Mouse (Mus musculus): ENCODE data around the gene Vmn2r83.
"Not testable (repeated sequence)": the region's sequence is repeated elsewhere in the genome, so short reads cannot be mapped to it uniquely, and the experiment has no call there.

Gene Vmn2r83

GRCm38 (mm10) chr10:79468431-79468830 is at the start of gene Vmn2r83:
Gene Vmn2r83 (plus strand): TSS chr10:79468731.
- DNase-seq (ENCODE audit: low spot score in 2 of 2) = no peak

- DNase-seq (ENCODE audit: low spot score in 2 of 2) = not testable (repeated sequence)
Measured at GRCm38 (mm10) chr10:79435141-79435820, 33.2 kb upstream of the Vmn2r83 start.

GRCm38 (mm10) chr10:79495886-79496285 is 27.4 kb downstream of the Vmn2r83 start:
- DNase-seq (ENCODE audit: low spot score in 2 of 2) = no peak

DNA sequence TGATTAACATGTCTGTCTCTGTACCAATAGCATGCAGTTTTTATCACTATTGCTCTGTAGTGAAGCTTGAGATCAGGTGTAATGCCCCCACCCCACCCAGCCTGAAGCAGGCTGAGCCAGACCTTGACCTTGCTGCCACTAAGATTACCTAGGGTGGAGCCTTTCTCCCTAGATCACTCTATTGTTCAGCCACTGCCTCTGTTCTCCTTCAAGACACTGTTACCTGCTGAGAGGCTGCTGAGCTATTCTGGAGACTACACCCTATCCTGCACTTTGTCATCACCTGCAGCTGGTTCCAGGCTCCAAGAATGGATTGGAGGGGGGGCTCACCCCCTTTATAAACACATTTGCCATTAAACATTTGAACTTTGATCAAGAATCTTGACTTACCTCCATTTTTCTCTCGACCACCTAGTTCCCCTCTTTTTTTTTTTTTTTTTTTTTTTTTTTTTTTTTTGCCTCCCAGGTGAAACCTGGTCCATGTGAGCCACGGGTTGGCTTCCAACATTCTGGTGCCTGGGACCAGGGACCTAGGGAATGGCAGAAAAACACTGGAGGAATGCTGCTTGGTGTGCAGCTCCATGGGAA is 28.3 kb downstream of the Vmn2r83 start:
- no peak for DNase-seq (ENCODE audit: low spot score in 2 of 2)

- no peak for DNase-seq (ENCODE audit: low spot score in 2 of 2)
Measured at GRCm38 (mm10) chr10:79502830-79503644, 34.5 kb downstream of the Vmn2r83 start.

- DNase-seq (ENCODE audit: low spot score in 2 of 2) = no peak
Measured at GRCm38 (mm10) chr10:79506709-79507108, 38.2 kb downstream of the Vmn2r83 start.

DNA sequence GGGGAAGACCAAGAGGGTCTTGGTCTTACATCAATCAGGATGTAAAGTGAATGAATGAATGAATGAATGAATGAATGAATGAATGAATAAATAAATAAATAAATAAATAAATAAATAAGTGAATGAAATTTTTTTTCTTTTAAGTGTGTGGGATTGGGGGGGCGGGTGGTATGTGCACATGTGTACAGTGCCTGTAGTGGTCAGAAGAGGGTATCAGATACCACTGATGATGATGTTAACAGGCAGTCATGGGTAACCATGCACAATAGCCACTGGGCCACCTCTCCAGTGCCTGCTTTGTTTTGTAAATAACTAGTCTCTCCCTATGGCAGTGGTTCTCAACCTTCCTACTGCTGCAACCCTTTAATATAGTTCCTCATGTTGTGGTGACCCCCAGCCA is 55.9 kb downstream of the Vmn2r83 start:
- DNase-seq (ENCODE audit: low spot score in 2 of 2) = no peak

GRCm38 (mm10) chr10:79525456-79526325 is 57.2 kb downstream of the Vmn2r83 start:
- no peak for DNase-seq (ENCODE audit: low spot score in 2 of 2)

GRCm38 (mm10) chr10:79526661-79527452 is 58.3 kb downstream of the Vmn2r83 start:
- no peak for DNase-seq (ENCODE audit: low spot score in 2 of 2)

- DNase-seq (ENCODE audit: low spot score in 2 of 2) = no peak
Measured at GRCm38 (mm10) chr10:79527453-79527845, 58.9 kb downstream of the Vmn2r83 start.

- DNase-seq (ENCODE audit: low spot score in 2 of 2) = no peak
Measured at GRCm38 (mm10) chr10:79528081-79528480, 59.5 kb downstream of the Vmn2r83 start.

DNA sequence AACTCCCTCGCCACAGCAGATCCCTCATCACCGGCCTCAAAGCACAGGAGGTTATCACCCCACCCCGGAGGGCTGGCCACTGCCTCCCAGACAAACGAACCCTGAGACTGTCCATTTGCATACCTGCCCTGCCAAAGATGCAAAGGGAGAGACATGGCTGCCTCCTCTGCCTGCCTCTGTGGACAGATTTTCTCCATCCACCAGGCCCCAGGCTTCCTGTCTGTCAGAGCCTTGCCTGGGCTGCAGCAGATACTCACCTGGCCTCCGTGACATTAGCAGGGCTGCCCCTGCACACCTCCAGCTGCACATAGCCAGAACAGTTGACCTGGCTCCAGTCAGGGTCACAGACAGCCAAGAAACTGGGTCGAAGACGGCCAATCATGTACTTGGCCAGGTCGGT is 61.7 kb downstream of the Vmn2r83 start:
- DNase-seq (ENCODE audit: low spot score in 2 of 2) = no peak

DNA sequence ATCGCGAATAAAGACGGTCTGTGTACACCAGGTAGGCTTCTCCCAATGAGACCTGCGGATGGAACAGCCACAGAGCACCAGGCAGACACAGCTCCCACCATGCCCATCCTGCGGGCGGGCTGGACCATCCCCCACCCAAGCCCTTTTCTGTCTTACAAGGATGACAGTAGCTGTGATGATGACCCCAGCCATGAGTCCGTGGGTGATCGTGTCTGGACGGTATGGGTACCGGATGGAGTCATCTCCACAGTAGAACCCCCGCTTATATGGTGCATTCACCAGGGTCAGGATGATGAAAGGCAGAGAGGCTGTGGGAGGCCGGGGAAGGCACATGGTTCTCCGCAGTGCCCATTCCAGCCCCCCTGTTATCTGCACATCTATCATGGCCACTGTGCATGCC is 62.2 kb downstream of the Vmn2r83 start:
- no peak for DNase-seq (ENCODE audit: low spot score in 2 of 2)

- no peak for DNase-seq (ENCODE audit: low spot score in 2 of 2)
Measured at GRCm38 (mm10) chr10:79531593-79531992, 63.1 kb downstream of the Vmn2r83 start.

DNA sequence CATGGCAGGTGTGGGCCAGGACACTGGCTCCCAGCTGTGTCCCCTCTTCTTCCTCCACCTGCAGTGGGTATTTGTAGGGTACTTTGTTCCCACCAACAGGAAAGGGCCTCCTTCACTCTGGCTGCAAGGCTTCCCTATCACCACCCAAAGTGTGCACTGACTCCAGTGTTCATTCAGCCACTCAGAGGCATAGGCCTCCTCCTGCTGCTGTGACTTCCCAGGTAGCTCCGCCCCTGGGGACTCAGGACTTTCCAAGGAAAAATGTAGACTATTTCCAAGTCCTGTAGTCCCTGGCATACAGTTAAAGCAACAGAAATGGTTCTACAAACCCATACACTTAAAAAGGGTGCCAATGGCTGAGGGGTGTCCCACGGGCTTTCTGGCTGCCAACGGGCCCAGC is 64.1 kb downstream of the Vmn2r83 start:
- DNase-seq (ENCODE audit: low spot score in 2 of 2) = peak in 1 of 2 experiments; percentile 5

- peak; percentile 47 to 78 for DNase-seq (ENCODE audit: low spot score in 2 of 2)
Measured at GRCm38 (mm10) chr10:79533126-79533911, 64.8 kb downstream of the Vmn2r83 start, which contains the start of gene Plpp2. Gene Plpp2 (minus strand): TSS chr10:79533796.

DNA sequence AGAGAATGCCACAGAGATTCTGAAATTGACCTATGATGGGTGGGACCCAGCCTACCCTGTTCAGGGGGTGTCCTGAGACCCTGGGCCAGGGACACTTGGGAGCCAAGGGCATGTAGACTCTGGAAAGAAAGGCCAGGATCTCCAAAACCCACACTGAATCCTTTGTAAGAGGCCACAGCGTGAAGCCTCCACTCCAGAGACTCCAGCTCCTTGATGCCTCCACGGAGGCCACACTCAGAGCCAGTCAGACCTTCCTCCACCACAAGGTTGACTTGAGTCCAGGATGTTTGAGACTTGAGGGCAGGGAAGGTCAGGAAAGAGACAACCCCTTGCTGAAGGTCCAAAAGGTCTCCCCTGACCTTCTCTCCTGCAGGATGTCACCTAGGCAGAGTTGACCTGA is 65.9 kb downstream of the Vmn2r83 start:
- peak in 1 of 2 experiments; percentile 2 for DNase-seq (ENCODE audit: low spot score in 2 of 2)

DNA sequence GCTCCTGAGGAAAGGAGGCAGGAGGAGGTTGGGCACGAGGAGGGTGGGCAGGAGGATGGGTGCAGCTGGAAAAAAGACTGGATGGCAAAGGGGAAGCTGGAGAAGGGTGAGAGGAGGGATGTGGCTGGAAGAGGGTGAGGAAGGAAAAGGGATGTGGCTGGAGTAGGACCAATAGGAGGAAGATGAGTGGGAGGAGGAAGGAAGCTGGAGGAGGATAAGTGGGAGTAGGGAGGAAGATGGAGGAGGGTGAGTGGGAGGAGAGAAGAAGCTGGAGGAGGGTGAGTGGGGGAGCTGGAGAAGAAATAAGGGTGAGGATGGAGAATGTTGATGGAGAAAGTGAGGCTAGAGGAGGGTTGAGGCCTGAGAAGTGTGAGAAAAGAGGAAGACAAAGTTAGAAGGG is 66.9 kb downstream of the Vmn2r83 start:
- DNase-seq (ENCODE audit: low spot score in 2 of 2) = no peak

DNA sequence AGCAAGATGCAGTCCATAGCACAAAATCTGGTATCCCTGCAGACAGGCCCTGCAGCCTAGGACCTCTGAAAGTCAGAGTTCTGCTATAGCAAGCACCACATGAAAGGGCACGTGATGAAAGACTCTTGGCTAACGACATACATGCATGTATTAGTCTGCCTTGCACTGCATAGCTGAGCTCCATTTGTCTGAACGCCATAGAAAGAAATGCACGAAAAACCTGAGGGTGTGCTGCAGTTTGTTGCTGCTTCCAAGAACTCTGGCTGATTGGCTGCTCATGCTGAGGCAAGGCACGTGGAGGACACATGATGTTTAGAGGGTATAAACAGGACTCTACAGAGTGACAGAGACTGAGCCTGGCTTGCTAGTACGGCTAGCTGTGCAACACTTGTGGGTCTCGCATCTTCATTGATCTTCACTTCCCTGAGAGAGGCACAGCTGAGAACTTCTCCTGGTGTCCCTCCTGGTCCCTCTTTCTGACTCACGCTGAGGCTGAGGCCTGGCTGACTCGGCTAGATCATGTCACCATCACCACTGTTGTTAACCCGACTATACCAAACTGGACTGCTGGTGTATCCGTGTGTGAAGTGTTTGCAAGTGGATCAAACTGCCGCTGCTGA is 68.0 kb downstream of the Vmn2r83 start:
- DNase-seq (ENCODE audit: low spot score in 2 of 2) = no peak

DNA sequence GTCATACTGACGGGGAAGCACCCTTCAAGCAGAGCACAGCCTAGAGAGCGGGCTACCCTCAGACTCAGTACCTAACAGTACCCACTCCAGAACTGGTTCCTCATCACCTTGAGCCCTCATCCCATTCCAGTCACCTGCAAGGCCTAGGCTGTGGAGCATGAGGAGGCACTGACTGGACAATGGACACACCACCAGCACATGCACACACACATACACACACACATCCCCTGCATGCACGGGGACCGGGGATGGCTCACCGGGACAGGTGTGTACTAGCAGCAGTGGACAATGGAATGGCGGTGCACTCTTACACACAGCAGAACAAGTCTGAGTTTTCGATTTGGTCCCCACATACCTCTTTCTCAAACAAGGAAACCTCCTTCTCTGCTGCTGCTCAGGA is 68.7 kb downstream of the Vmn2r83 start:
- DNase-seq (ENCODE audit: low spot score in 2 of 2) = no peak
